Mouse (Mus musculus) forebrain, embryonic 13.5 days (tissue): ENCODE data around the gene Crispld2. TPM values are rescaled to one million over a fixed set of nuclear protein-coding genes. Genes with fewer than 3 reads are reported as not detected.
A peak's percentile ranks its signal among the peaks of the same experiment; 100 is the strongest.

Experiments used
- ATAC-seq: fragments of 200-750 bp; cut with Nextera tagmentation; 2 replicates; pipeline ENCODE4 v1.8.0; 2017
- H3K27ac ChIP-seq: fragments of 300-500 bp; sonication (generic); 2 replicates; pipeline ENCODE4 v1.5.1; 2015; ENCODE audit warnings: inconsistent platforms, mild to moderate bottlenecking, moderate library complexity
- H3K27me3 ChIP-seq: fragments of 300-500 bp; sonication (generic); 2 replicates; pipeline ENCODE4 v1.6.1; 2015; ENCODE audit warnings: mild to moderate bottlenecking, inconsistent platforms
- H3K36me3 ChIP-seq: fragments of 300-500 bp; sonication (generic); 2 replicates; pipeline ENCODE4 v1.6.1; 2015; ENCODE audit warnings: mild to moderate bottlenecking, inconsistent platforms; ENCODE audit not compliant: poor library complexity, severe bottlenecking
- H3K4me1 ChIP-seq: fragments of 300-500 bp; sonication (generic); 2 replicates; pipeline ENCODE4 v1.6.1; 2015; ENCODE audit warnings: inconsistent platforms
- H3K4me2 ChIP-seq: fragments of 300-500 bp; sonication (generic); 2 replicates; pipeline ENCODE4 v1.6.1; 2015; ENCODE audit warnings: inconsistent platforms, mild to moderate bottlenecking, moderate library complexity
- H3K4me3 ChIP-seq: fragments of 300-500 bp; sonication (generic); 2 replicates; pipeline ENCODE4 v1.5.1; 2015; ENCODE audit warnings: mild to moderate bottlenecking, inconsistent platforms
- H3K9ac ChIP-seq: fragments of 300-500 bp; sonication (generic); 2 replicates; pipeline ENCODE4 v1.6.1; 2015; ENCODE audit warnings: mild to moderate bottlenecking, inconsistent platforms
- H3K9me3 ChIP-seq: fragments of 300-500 bp; sonication (generic); replicated peaks from 2 replicates; pipeline ENCODE4 v1.6.1; 2016; ENCODE audit warnings: inconsistent platforms
- WGBS: fragments of 180-500 bp; shearing (Covaris S2); methylation state at CpG from one replicate; pipeline ENCODE4 v1.1.7; 2015; 5-methylcytosine and 5-hydroxymethylcytosine counted together
- polyA plus RNA-seq: library from polyadenylated mRNA; unstranded; fragments of >200 nt; fragmentation: Nextera tagmentation; extraction: Ambion mirVana; gene quantifications from 2 replicates; pipeline ENCODE4 v1.2.1, GENCODE M21; 2015

The Crispld2 gene
- polyA plus RNA-seq, 1 experiment from 2014 or later: 0.90 TPM

DNA sequence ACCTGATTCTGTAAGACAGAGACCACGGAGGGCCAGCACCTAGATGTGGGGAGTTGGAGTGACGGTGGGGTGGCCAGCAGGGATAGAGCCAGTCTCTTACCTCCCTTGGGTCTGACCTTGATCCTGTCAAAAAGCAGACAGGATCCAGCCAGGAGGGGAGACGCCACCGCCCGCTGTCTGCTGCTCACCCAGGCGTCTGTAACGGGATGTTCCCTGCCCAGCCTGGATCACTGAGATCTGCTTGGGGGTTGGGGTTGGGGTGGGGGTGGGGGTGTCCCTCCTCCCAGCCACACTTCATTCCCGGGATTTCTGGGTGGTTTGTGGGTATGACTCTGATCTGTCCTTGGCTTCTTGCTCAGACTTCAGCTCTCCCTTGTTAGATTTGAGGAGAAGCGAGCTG, 10.1 kb downstream of the Crispld2 start:
- peaks cover 5% of the 10 kb centered on the region; the same call in 1 of the 2 replicates for H3K4me1 ChIP-seq
- H3K27ac ChIP-seq: no peak overlapping the region
- no peaks in the 10 kb centered on the region for H3K9me3 ChIP-seq
- H3K36me3 ChIP-seq: no peaks in the 10 kb centered on the region
- H3K27me3 ChIP-seq: no peaks in the 10 kb centered on the region
- H3K4me2 ChIP-seq: no peak overlapping the region
- no peak for ATAC-seq
- no peak overlapping the region for H3K9ac ChIP-seq
- no peak overlapping the region for H3K4me3 ChIP-seq
- WGBS: 70% methylated on average over 9 of the region's 9 CpGs

DNA sequence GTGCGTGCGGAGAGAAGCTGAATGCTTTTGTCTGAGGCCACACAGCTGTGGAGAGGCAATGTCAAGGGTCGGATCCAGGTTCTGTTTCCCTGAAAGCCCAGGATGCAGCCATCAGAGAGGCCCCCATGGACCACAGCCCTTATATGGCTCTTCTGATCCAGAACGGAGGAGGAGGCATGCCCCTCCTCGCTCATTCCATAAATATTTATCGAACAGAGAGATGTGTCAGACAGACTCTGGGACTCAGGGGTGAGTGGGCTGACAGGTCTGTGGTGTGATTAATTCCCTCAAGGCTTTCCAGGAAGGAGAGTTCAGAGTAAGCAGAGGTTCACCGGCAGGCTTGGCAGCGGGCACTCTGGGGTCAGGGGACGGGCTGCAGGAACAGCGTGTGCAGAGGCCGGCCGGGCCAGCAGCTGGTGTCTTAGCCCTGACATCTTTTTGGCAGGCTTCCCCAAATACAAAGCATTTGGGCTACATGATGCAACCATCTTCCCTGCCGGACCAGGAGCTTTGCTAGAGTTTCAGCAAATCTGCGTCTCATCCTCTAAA, 12.0 kb downstream of the Crispld2 start:
- Histone ChIP-seq H3K4me3 (no peak overlapping the region), H3K27ac (no peak overlapping the region)
- 72% methylated on average over 14 of the region's 14 CpGs for WGBS

DNA sequence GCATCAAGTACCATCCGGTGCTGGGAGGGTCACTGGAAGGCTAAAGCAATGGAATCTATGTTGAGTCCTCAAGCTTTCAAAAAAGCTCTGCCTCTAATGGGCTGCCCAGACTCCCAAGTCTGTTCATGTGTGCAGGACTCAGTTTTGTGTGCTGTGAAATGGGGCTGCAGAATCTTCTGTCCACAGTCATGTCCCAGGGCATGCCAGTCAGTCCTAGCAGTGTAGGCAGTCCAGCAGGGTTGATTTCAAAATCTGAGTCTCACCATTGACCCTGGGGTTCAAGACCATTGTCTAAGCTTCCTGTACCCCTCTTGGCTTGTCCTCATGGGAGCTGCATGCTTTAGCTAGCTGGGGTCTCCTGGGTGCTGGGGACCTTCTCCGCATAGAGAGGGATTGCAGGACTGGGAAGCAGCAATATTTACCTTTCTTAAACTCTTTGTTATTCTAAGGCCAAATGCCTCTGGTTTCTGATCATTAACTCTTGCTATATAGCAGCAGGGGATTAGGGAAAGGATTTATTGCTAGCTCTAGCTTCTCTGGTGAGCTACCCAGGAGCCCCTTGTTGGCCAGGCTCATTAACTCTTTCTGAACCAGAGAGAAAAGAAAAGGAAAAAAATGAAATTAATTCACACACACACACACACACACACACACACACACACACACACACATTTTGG, 12.6 kb downstream of the Crispld2 start:
- Histone ChIP-seq H3K27ac (no peak overlapping the region), H3K4me3 (no peak overlapping the region), H3K27me3 (no peaks in the 10 kb centered on the region), H3K9ac (no peak overlapping the region), H3K36me3 (no peaks in the 10 kb centered on the region), H3K4me1 (peaks cover 5% of the 10 kb centered on the region; the same call in 1 of the 2 replicates), H3K4me2 (no peak overlapping the region), H3K9me3 (no peaks in the 10 kb centered on the region)
- 62% methylated on average over 2 of the region's 2 CpGs for WGBS
- ATAC-seq: no peak

More for the DNA sequence above, 12.0 kb downstream of the Crispld2 start:
- Histone ChIP-seq H3K4me2 (no peak overlapping the region), H3K36me3 (no peaks in the 10 kb centered on the region), H3K4me1 (peaks cover 5% of the 10 kb centered on the region; the same call in 1 of the 2 replicates), H3K9ac (no peak overlapping the region), H3K9me3 (no peaks in the 10 kb centered on the region), H3K27me3 (no peaks in the 10 kb centered on the region)
- ATAC-seq: no peak

- Histone ChIP-seq H3K4me3 (no peak overlapping the region), H3K4me2 (peak overlapping the region; percentile 10; the same call in 1 of the 2 replicates), H3K4me1 (peaks cover 5% of the 10 kb centered on the region; the same call in 1 of the 2 replicates), H3K27me3 (no peaks in the 10 kb centered on the region), H3K27ac (no peak overlapping the region), H3K9ac (no peak overlapping the region), H3K9me3 (no peaks in the 10 kb centered on the region), H3K36me3 (no peaks in the 10 kb centered on the region)
- no peak for ATAC-seq
- 44% methylated on average over 9 of the region's 9 CpGs for WGBS
Measured at GRCm38 (mm10) chr8:120006645-120007160, 14.5 kb downstream of the Crispld2 start.

GRCm38 (mm10) chr8:120007178-120007577, 14.9 kb downstream of the Crispld2 start:
- Histone ChIP-seq H3K9ac (no peak overlapping the region), H3K4me2 (no peak overlapping the region), H3K27me3 (no peaks in the 10 kb centered on the region), H3K36me3 (no peaks in the 10 kb centered on the region), H3K4me1 (peaks cover 5% of the 10 kb centered on the region; the same call in 1 of the 2 replicates), H3K27ac (no peak overlapping the region), H3K4me3 (no peak overlapping the region), H3K9me3 (no peaks in the 10 kb centered on the region)
- WGBS: 79% methylated on average over 9 of the region's 9 CpGs
- no peak for ATAC-seq

DNA sequence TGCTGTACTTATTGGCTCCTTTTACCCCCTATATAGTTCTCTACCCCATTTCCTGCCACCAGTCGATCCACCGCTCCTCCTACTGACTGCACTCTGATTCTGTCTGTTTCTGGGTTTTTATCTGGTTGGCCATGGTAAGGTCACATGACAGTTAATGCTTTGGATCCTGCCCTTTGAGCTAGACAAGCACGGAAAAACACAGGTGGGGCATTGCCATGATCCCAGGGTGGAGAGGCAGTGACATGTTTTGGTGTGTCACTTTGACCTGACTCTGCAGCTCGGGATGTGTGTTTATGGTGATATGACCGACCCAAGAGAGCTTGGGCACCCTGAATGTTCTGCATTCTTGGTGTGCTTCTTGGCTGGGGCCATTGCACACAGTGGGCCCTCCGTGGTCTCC, 17.0 kb downstream of the Crispld2 start:
- peaks cover 5% of the 10 kb centered on the region; the same call in 1 of the 2 replicates for H3K4me1 ChIP-seq
- no peak overlapping the region for H3K4me2 ChIP-seq
- H3K4me3 ChIP-seq: no peak overlapping the region
- no peak overlapping the region for H3K9ac ChIP-seq
- WGBS: 77% methylated on average over 6 of the region's 6 CpGs
- H3K36me3 ChIP-seq: no peaks in the 10 kb centered on the region
- no peak for ATAC-seq
- no peaks in the 10 kb centered on the region for H3K9me3 ChIP-seq
- no peak overlapping the region for H3K27ac ChIP-seq
- H3K27me3 ChIP-seq: no peaks in the 10 kb centered on the region

GRCm38 (mm10) chr8:120012491-120012890, 20.3 kb downstream of the Crispld2 start:
- no peaks in the 10 kb centered on the region for H3K9me3 ChIP-seq
- no peak overlapping the region for H3K4me3 ChIP-seq
- no peak overlapping the region for H3K4me2 ChIP-seq
- no peak overlapping the region for H3K9ac ChIP-seq
- H3K27ac ChIP-seq: no peak overlapping the region
- no peaks in the 10 kb centered on the region for H3K27me3 ChIP-seq
- H3K36me3 ChIP-seq: no peaks in the 10 kb centered on the region
- 91% methylated on average over 8 of the region's 8 CpGs for WGBS
- no peaks in the 10 kb centered on the region for H3K4me1 ChIP-seq
- ATAC-seq: no peak

- H3K27ac ChIP-seq: no peak overlapping the region
- H3K4me2 ChIP-seq: no peak overlapping the region
- 19% methylated on average over 9 of the region's 9 CpGs for WGBS
- no peak overlapping the region for H3K4me3 ChIP-seq
- H3K9me3 ChIP-seq: no peaks in the 10 kb centered on the region
- no peaks in the 10 kb centered on the region for H3K27me3 ChIP-seq
- H3K9ac ChIP-seq: no peak overlapping the region
- H3K36me3 ChIP-seq: no peaks in the 10 kb centered on the region
- H3K4me1 ChIP-seq: no peaks in the 10 kb centered on the region
- no peak for ATAC-seq
Measured at GRCm38 (mm10) chr8:120012927-120013326, 20.7 kb downstream of the Crispld2 start.

DNA sequence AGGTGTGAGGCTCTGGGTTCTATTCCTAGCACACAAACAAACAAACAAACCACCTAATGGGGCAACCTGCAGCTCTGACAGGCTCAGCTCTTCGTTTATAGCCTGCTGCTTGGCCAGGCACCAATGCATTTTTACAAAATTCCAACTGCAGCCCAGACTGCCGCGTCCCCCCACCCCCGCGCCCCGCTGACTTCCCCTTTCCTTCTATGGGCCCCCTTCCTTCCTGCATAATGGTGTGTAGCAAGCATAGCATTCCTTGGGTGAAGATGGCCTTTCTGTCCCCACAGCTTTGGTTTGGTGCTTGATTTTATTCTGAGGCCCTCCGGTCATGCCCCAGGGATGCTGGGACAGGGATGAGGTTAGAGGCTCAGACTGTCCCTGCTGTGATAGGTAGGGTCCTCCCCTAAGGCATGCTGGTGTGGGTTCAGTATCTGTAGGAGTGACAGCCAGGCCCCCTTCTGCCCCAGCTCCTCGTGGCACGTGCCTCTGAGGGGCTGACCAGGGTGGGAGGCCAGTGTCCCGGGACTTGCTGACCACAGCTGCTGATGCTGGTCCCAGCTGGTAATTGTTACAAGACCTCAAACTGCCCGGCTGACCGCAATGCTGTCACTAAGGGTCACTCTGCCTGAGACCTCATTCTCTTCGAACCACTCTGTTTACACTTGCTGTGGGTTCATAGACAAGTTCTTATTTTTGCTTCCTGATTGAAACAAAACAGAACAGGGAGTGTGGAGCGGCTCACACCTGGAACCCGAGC, 22.2 kb downstream of the Crispld2 start:
- Histone ChIP-seq H3K27ac (no peak overlapping the region), H3K4me3 (no peak overlapping the region), H3K27me3 (no peaks in the 10 kb centered on the region), H3K9me3 (no peaks in the 10 kb centered on the region), H3K36me3 (no peaks in the 10 kb centered on the region), H3K9ac (no peak overlapping the region), H3K4me1 (no peaks in the 10 kb centered on the region), H3K4me2 (no peak overlapping the region)
- WGBS: 76% methylated on average over 15 of the region's 15 CpGs
- no peak for ATAC-seq

DNA sequence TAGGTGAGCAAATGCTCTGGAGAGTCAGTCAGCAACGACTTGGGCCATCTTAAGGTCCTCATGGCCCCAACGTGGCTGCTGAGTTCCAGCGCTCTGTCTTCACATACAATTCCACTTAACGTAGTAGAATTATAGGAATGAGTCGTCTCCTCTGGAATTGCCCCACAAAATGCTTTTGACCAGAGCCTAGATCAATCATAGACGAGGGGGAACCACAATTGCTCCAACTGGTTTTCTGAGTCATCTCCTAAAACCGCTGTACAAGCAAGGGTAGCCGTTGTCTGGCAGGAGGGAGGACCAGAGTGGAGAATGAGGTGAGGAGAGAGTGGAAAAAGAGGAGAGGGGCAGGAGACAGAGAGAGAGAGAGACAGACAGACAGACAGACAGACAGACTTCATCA, 23.7 kb downstream of the Crispld2 start:
- Histone ChIP-seq H3K27me3 (no peaks in the 10 kb centered on the region), H3K4me3 (no peak overlapping the region), H3K9ac (no peak overlapping the region), H3K27ac (no peak overlapping the region), H3K9me3 (no peaks in the 10 kb centered on the region), H3K4me1 (no peaks in the 10 kb centered on the region), H3K36me3 (no peaks in the 10 kb centered on the region), H3K4me2 (no peak overlapping the region)
- 87% methylated on average over 8 of the region's 8 CpGs for WGBS
- no peak for ATAC-seq

- H3K36me3 ChIP-seq: no peaks in the 10 kb centered on the region
Measured at GRCm38 (mm10) chr8:120016424-120016823, 24.2 kb downstream of the Crispld2 start.

DNA sequence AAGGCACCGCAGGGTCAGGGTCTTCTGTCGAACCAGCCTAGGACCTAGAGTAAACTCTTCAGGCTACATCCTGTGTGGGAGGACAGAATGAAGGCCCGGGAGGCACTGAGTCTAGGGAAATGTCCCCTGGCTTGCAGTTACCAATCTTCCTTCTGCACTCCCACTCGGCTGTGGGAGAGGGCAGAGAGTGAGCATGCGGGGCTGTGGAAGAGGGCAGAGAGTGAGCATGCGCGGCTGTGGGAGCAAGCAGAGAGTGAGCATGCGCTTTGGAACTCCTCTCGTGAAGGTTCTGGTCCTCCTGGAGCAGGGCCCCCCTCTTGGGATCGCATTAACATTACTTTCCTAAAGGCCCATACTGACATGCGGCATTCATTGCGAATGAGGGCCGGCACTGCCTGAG, 25.1 kb downstream of the Crispld2 start:
- H3K27me3 ChIP-seq: no peaks in the 10 kb centered on the region
- H3K36me3 ChIP-seq: no peaks in the 10 kb centered on the region
- H3K27ac ChIP-seq: no peak overlapping the region
- no peaks in the 10 kb centered on the region for H3K4me1 ChIP-seq
- no peak for ATAC-seq
- no peak overlapping the region for H3K4me2 ChIP-seq
- WGBS: 93% methylated on average over 13 of the region's 13 CpGs
- no peak overlapping the region for H3K9ac ChIP-seq
- H3K9me3 ChIP-seq: no peaks in the 10 kb centered on the region
- no peak overlapping the region for H3K4me3 ChIP-seq

More at GRCm38 (mm10) chr8:120016424-120016823, 24.2 kb downstream of the Crispld2 start:
- ATAC-seq: no peak
- Histone ChIP-seq H3K9me3 (no peaks in the 10 kb centered on the region), H3K4me3 (no peak overlapping the region), H3K27ac (no peak overlapping the region), H3K27me3 (no peaks in the 10 kb centered on the region), H3K4me1 (no peaks in the 10 kb centered on the region), H3K9ac (no peak overlapping the region), H3K4me2 (no peak overlapping the region)
- WGBS: 83% methylated on average over 7 of the region's 7 CpGs
